Mouse (Mus musculus) Muller cell, postnatal 12 days (primary cell): ENCODE data around the gene Mpp3.

Source experiments
- DNase-seq: peaks from one replicate; pipeline ENCODE4 v3.0.0-alpha.2; 2015; ENCODE audit errors: inconsistent ontology term

The Mpp3 gene

GRCm38 (mm10) chr11:102039487-102040137 is 11.4 kb upstream of the Mpp3 start:
- DNase-seq = no peak

- DNase-seq = no peak
These were observed 9.5 kb upstream of the Mpp3 start for GRCm38 (mm10) chr11:102037789-102038188.

GRCm38 (mm10) chr11:102036336-102036735 is 8.1 kb upstream of the Mpp3 start:
- DNase-seq = no peak

- DNase-seq = no peak
These were observed 7.2 kb upstream of the Mpp3 start for GRCm38 (mm10) chr11:102035456-102035960.

GRCm38 (mm10) chr11:102034887-102035286 is 6.6 kb upstream of the Mpp3 start:
- DNase-seq = no peak

DNA sequence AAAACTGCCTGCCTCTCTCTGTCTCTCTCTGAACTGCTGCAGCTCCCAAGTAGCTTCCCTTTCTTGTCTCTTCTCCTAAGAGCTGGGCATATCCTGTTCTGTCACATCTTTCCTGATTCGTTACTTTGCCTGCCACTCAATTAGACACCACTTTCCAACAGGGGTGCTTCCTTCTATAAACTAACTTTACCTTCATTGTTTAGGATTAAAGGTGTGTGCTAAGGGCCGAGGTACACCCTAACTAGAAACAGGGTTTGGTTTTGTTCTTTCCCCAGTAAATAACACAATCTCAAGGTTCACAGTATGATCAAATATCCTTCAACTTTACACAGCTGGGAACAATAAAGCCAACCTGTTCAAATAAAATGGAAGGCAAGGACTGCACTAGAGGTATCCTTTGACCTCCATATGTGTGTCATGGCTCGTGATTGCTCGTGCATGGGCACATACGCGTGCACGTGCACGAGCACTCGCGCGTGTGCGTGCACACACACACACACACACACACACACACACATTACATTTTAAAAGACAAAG is 4.9 kb upstream of the Mpp3 start:
- DNase-seq = no peak

DNA sequence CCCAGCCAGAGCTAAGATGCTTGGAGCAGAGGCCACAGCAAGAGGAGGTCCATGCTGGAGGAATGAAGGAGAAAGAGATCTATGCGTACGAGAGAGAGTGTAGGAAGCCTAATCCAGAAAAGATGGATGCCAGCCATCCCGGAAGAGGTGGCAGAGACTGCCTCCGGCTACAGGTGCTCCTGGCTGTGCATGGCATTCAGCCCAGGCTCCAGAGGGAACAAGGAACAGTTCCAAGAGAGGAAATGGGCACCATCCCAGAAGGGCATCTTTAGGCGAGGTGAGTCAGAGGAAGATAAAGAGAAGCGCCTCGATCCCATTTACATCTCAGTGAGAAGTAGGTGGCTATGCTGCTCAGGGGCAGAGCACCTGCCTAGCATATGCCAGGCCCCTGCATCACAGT is 2.9 kb upstream of the Mpp3 start:
- DNase-seq = no peak

GRCm38 (mm10) chr11:102029966-102030365 is 1.7 kb upstream of the Mpp3 start:
- DNase-seq = no peak

DNA sequence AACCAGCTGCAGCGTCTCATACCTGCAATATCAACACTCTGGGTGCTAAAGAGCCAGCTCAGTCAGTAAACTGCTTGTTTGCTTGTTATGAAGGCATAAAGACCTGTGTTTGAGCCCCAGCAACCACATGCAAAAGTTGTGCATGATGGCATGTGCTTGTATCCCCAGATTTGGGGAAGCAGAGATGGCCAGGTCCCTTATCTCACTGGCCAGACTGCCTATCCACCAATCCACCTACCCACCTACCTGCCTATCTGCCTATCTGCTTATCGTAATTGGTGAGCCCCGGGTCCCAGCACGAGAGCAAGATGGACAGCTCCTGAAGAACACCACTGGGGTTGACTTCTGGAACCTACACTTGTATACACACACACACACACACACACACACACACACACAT is 1.0 kb upstream of the Mpp3 start:
- DNase-seq = no peak

DNA sequence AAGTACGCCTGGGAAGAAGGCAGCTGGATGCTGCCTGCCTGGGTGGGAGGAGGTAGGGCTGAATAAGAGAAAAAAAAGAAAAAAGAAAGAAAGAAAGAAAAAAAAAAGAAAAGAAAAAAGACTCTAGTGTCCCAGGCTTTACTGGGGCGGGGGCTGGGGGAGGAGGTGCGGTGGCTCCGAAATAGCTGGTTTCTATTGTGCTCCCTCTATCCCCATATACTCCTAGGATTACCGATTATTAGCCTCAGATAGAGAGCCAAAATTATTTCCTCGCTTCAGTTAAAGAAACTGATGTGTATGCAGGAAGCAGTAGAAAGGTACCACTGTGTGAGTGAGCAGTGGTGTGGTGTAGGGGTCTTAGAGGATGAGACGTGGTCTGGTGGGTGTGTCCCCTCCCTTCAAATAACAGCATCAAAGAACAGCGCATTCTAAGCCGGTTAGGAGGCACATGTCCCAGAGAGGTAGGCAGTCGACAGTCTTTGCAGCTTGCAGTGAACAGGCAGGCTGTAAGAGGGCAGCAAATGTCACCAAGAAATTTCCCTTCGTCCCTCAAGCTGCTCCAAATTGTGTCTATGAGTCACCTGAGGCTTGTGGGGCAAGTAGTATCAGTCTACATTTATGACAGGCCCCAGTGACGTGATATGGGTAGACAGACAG is 772 bp downstream of the Mpp3 start:
- peak; percentile 14 for DNase-seq

DNA sequence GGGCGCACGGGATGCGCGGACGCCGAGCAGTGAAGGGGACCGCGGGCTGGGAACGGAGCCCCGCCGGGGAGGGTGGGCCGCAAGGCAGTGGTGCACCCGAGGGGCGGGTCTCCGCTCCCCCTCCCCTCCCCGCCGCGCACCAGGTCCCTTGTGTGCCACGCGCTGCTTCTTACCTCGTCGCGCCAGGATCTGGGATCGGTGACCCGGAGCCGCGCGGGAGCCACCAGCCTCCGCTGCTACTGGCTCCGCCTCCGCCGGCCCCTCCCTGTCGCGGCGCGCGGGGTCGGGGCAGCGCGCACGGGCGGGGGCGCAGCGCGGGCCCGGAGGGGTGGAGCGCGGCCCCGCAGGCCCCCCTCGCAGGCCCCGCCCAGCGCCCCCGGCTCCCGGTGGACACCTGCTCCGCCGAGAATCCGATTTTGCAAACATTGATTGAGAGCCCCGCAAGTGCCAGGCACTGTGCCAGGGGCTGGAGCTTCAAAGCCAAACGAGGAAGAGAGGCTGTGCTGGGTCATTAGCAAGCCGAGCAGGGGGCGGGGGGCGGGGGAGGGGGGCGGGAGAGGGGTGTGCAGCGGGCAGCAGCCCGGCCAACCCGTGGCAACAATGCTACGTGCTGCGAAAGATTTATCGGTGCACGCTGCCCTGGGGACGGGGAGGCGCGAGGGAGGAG is 1.4 kb downstream of the Mpp3 start:
- DNase-seq = peak; percentile 76

DNA sequence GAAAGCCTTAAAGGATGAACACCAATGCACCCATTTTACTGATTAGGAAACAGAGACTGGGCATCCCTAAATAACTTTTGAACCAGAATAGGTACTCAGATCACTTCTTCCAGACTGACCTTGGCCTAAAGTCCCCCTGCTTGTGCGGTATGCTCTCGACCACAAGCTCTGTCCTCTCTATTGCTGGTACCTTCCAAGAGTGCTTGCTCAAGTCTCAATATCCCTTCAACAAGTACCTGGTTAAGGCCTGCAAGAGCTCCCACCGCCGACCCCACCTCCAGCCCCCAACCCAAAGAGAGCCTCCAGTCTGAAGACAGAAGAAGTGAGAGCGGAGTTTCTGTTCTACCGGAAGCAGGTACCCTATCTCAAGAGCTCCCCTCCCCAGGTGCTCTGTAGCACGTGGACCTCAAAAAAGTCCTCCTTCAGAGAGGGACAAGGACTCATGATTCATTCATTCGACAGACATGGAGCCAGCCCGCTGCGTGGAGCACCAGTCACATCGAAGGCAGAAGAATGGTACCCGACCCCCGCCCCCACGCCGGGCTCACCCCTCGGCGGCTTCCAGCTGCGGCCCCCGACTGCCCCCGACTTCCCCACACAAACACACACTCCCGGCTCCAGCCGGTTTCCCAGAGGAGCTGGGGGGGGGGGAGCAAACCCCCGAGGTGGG is 2.1 kb downstream of the Mpp3 start:
- no peak for DNase-seq

DNA sequence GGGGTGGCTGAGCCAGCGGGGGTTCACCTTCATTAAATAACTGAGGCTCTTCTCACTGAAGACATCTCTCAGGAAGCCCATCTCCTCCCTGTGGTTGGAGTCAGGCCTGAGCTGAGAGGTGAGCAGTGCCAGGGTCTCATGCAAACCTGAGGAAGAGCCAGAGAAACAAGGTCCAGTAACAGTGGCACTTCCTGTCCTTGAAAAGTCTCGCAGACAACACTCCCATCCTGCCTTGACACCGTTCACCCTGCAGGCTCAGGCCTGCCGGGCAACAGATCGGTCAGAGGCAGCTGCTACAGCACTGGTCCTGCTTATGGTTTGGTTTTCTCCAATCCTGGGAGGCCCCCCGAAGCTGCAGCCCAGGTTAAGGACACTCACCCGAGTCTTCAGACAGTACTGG is 2.9 kb downstream of the Mpp3 start:
- no peak for DNase-seq

DNA sequence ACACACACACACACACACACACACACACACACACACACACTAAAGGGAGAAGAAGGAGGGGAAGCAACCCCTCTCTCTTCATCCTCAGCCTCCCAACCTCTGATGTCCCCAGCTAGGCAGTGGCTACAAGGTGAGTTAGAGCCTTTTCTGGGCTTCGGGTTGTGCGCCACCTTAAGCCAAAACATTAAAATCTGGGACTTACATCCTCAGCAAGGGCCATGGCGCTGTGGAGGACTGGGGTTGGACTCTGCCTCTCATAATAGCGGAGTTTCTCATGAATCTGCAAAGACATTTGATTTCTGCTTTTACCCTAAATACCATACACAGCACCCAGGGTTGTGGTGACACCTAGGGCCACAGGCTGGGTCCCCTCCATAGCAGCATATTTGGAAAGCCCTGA is 3.4 kb downstream of the Mpp3 start:
- DNase-seq = no peak

DNA sequence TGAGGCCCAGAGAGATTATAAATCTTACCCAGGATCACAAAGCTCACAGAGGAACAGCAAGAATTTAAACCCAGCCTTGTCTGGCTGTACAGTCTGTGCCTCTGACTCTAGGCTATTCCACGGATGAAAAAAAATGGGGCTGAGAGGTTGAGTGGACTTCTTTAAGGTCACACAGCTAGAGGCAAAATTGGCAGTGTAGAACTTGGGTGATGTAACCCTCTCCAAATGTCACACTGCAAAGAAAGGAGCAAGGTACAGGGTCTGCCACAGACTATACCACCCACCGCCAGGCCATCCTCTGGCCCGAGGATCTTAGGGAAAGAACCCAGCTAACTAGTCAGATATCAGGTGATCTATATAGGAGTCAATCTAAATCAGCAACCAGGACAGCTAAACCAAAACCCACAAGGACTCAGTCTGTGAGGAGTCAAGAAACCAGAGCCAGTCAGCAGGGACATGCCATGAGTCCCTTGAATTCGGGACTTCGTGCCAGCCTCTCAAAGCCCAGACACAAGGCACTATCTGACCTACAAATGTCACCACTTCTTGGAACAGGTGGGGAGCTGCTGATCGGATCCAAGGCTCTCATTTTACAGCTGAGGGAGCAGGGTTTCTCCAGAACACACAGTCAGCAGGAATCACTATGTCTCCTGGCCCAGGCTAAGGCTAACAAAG is 4.0 kb downstream of the Mpp3 start:
- no peak for DNase-seq

GRCm38 (mm10) chr11:102023406-102023805 is 4.9 kb downstream of the Mpp3 start:
- DNase-seq = no peak

DNA sequence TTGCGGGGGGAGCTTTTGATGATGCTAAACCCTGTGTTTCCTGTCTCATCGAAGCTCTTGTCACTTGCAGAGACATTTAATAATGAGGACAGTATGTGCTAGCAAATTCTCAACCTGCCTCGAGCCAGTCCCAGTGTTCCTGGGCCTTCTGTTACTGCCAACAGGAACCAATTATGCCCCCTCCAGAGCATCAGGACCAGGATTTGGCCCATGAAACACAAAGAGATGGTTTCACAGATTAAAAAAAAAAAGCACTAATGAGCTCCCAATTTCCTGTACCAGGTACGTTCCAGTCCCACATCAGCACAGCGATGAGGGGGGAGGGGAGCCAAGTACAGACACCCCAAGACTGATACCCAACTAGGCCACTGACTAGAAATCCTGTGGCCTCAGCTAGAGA is 7.1 kb downstream of the Mpp3 start:
- no peak for DNase-seq

GRCm38 (mm10) chr11:102019736-102020135 is 8.5 kb downstream of the Mpp3 start:
- DNase-seq = peak; percentile 24

GRCm38 (mm10) chr11:102016136-102016535 is 12.1 kb downstream of the Mpp3 start:
- DNase-seq = no peak

GRCm38 (mm10) chr11:102015472-102015871 is 12.8 kb downstream of the Mpp3 start:
- DNase-seq = no peak

GRCm38 (mm10) chr11:102013201-102013600 is 15.1 kb downstream of the Mpp3 start:
- no peak for DNase-seq

GRCm38 (mm10) chr11:102011510-102011909 is 16.8 kb downstream of the Mpp3 start:
- no peak for DNase-seq
